8 mouse cellular contexts compared by ENCODE assay signal in genomic region chr19:4624406-4625178, GRCm38 (mm10). TPM values are rescaled to one million over a fixed set of nuclear protein-coding genes. Genes with fewer than 3 reads are reported as not detected.
DNase-seq lines count a peak whose midpoint lies in the region; ATAC-seq and TF ChIP-seq lines count a peak whose summit lies in the region.

No protein-coding gene starts in this region.

- WGBS in kidney, postnatal 0 days, result 21% methylated on average over 4 of the region's 4 CpGs
- WGBS in embryonic facial prominence, embryonic 12.5 days, result 32% methylated on average over 4 of the region's 4 CpGs
- WGBS in intestine, embryonic 15.5 days, result 26% methylated on average over 4 of the region's 4 CpGs

- H3K27ac ChIP-seq in kidney, postnatal 0 days, result peak overlapping the region; percentile 89; the same call in 1 of the 2 replicates
- peak overlapping the region; percentile 94; the same call in 1 of the 2 replicates for H3K27ac ChIP-seq in embryonic facial prominence, embryonic 12.5 days
- peak overlapping the region; percentile 93 for H3K27ac ChIP-seq in intestine, embryonic 15.5 days

- H3K36me3 ChIP-seq in kidney, postnatal 0 days (ENCODE audit: insufficient read depth, low read length), result peaks cover 29% of the 10 kb centered on the region
- H3K36me3 ChIP-seq in embryonic facial prominence, embryonic 12.5 days, result peaks cover 35% of the 10 kb centered on the region
- H3K36me3 ChIP-seq in intestine, embryonic 15.5 days, result peaks cover 30% of the 10 kb centered on the region
- no peaks in the 10 kb centered on the region for H3K36me3 ChIP-seq in myocyte (ENCODE audit: control insufficient read depth, insufficient read depth)

- H3K4me1 ChIP-seq in kidney, postnatal 0 days (replicated peaks; ENCODE audit: insufficient read depth, low read length), result peaks cover 11% of the 10 kb centered on the region; the same call in 1 of the 2 replicates
- H3K4me1 ChIP-seq in embryonic facial prominence, embryonic 12.5 days, result peaks cover 25% of the 10 kb centered on the region
- peaks cover 14% of the 10 kb centered on the region for H3K4me1 ChIP-seq in intestine, embryonic 15.5 days (replicated peaks)

- H3K4me3 ChIP-seq in kidney, postnatal 0 days (replicated peaks; ENCODE audit: low read depth, low read length), result peak overlapping the region; percentile 84
- H3K4me3 ChIP-seq in embryonic facial prominence, embryonic 12.5 days, result peak overlapping the region; percentile 88
- H3K4me3 ChIP-seq in intestine, embryonic 15.5 days (replicated peaks), result peak overlapping the region; percentile 87
- peak overlapping the region; percentile 74 for H3K4me3 ChIP-seq in myocyte

- H3K27me3 ChIP-seq in kidney, postnatal 0 days (ENCODE audit: insufficient read depth, low read length), result no peaks in the 10 kb centered on the region
- H3K27me3 ChIP-seq in embryonic facial prominence, embryonic 12.5 days, result no peaks in the 10 kb centered on the region
- H3K27me3 ChIP-seq in intestine, embryonic 15.5 days (replicated peaks), result no peaks in the 10 kb centered on the region
- H3K27me3 ChIP-seq in myocyte (ENCODE audit: control insufficient read depth, insufficient read depth, insufficient read length), result no peaks in the 10 kb centered on the region

- peak overlapping the region; percentile 73 for H3K4me2 ChIP-seq in kidney, postnatal 0 days (ENCODE audit: low read length)
- H3K4me2 ChIP-seq in embryonic facial prominence, embryonic 12.5 days (replicated peaks), result peak overlapping the region; percentile 82
- peak overlapping the region; percentile 90 for H3K4me2 ChIP-seq in intestine, embryonic 15.5 days (replicated peaks)
- H3K4me2 ChIP-seq in myocyte (ENCODE audit: low read depth), result peak overlapping the region; percentile 82

- no peak for DNase-seq in kidney, postnatal 0 days (ENCODE audit: low spot score)
- no peak for DNase-seq in kidney, postnatal 10 days
- no peak for DNase-seq in natural killer cell, adult 2 months (ENCODE audit: low spot score in 2 of 2)
- DNase-seq in adrenal gland, postnatal 14 days, result no peak
- DNase-seq in gastrocnemius, adult 18-20 months (ENCODE audit: low spot score), result no peak

- TF ChIP-seq POLR2A in myocyte (IDR thresholded peaks at IDR 0.05; ENCODE audit: insufficient read length, low read depth), result no peak

- ATAC-seq in kidney, postnatal 0 days (replicated peaks; ENCODE audit: low FRiP score, low read depth), result no peak; the same call in 1 of the 2 replicates
- no peak; the same call in 1 of the 2 replicates for ATAC-seq in embryonic facial prominence, embryonic 12.5 days (ENCODE audit: insufficient number of reproducible peaks, insufficient read depth, low FRiP score, low TSS enrichment)
- no peak for ATAC-seq in intestine, embryonic 15.5 days

- no peaks in the 10 kb centered on the region for H3K9me3 ChIP-seq in kidney, postnatal 0 days (replicated peaks; ENCODE audit: low read length)
- no peaks in the 10 kb centered on the region for H3K9me3 ChIP-seq in embryonic facial prominence, embryonic 12.5 days
- H3K9me3 ChIP-seq in intestine, embryonic 15.5 days, result no peaks in the 10 kb centered on the region

- peak overlapping the region; percentile 90 for H3K9ac ChIP-seq in kidney, postnatal 0 days (ENCODE audit: low read depth, low read length)
- peak overlapping the region; percentile 92 for H3K9ac ChIP-seq in embryonic facial prominence, embryonic 12.5 days
- H3K9ac ChIP-seq in intestine, embryonic 15.5 days, result peak overlapping the region; percentile 81

- H3ac ChIP-seq in myocyte (ENCODE audit: control insufficient read depth, insufficient read length), result peak overlapping the region; percentile 52

- peaks cover 11% of the 10 kb centered on the region for H3K79me2 ChIP-seq in myocyte (ENCODE audit: control insufficient read depth, insufficient read depth)

- TF ChIP-seq CTCF in kidney, postnatal 0 days (IDR thresholded peaks at IDR 0.05; ENCODE audit: low read depth), result no peak

TF ChIP-seq in myocyte, 11 proteins besides CTCF, POLR2A, EP300 and RAD21:
- TF ChIP-seq E2F4 (IDR thresholded peaks at IDR 0.05; ENCODE audit: insufficient read depth) (no peak), SRF (IDR thresholded peaks at IDR 0.05; ENCODE audit: control insufficient read depth, insufficient read length, low read depth) (no peak), TCF12 (IDR thresholded peaks at IDR 0.05; ENCODE audit: insufficient read depth, poor library complexity, severe bottlenecking) (no peak), REST (IDR thresholded peaks at IDR 0.05; ENCODE audit: insufficient read depth, insufficient read length) (no peak), TCF3 (IDR thresholded peaks at IDR 0.05; ENCODE audit: insufficient read length, low read depth) (no peak), POLR2AphosphoS2 (IDR thresholded peaks at IDR 0.05; ENCODE audit: insufficient read length, low read depth) (no peak)

RNA-seq across cellular contexts. Expression of gene Rce1, which starts 0.8 kb away (rescaled TPM):
- 65.1 and 66.9 TPM in 2 replicates for polyA plus RNA-seq in kidney, postnatal 0 days (2015; fragmentation: Nextera tagmentation; extraction: Ambion mirVana)
- polyA plus RNA-seq in embryonic facial prominence, embryonic 12.5 days (2016; fragmentation: Nextera tagmentation; extraction: Ambion mirVana), result 64.6 and 67.9 TPM in 2 replicates
- polyA plus RNA-seq in intestine, embryonic 15.5 days (2015; fragmentation: Nextera tagmentation; extraction: Ambion mirVana), result 61.5 and 68.8 TPM in 2 replicates
- 43.8 TPM for polyA plus RNA-seq in myocyte (2012; fragmentation: generic; extraction: Trizol)
- 26.1 and 28.6 TPM in 2 replicates for total RNA-seq in adrenal gland, postnatal 14 days (2021)
- 1 to 10 TPM; 4.3 to 4.5 TPM for total RNA-seq in gastrocnemius, adult 18-20 months (2021)

RNA-seq across cellular contexts. Expression of gene Lrfn4, which starts 9.1 kb away (rescaled TPM):
- 6.6 and 8.4 TPM in 2 replicates for polyA plus RNA-seq in kidney, postnatal 0 days (2015; fragmentation: Nextera tagmentation; extraction: Ambion mirVana)
- 15.1 and 16.3 TPM in 2 replicates for polyA plus RNA-seq in embryonic facial prominence, embryonic 12.5 days (2016; fragmentation: Nextera tagmentation; extraction: Ambion mirVana)
- polyA plus RNA-seq in intestine, embryonic 15.5 days (2015; fragmentation: Nextera tagmentation; extraction: Ambion mirVana), result 6.5 and 7.8 TPM in 2 replicates
- polyA plus RNA-seq in myocyte (2012; fragmentation: generic; extraction: Trizol), result 22.0 TPM
- total RNA-seq in adrenal gland, postnatal 14 days (2021), result 6.1 and 7.6 TPM in 2 replicates
- total RNA-seq in gastrocnemius, adult 18-20 months (2021), result 1 to 10 TPM in 1 of 2 experiments, under 1 TPM in 1; 0.94 to 1.2 TPM
